Mouse (Mus musculus): ENCODE measurements at regions not wholly inside any gene's neighbourhood (a gene's known extent, or its start where the extent isn't known, plus 50 kb on each side); places are given as distances from the start of the nearest gene placed in this dataset.
"Not testable (repeated sequence)": the region's sequence is repeated elsewhere in the genome, so short reads cannot be mapped to it uniquely, and the experiment has no call there.

DNA sequence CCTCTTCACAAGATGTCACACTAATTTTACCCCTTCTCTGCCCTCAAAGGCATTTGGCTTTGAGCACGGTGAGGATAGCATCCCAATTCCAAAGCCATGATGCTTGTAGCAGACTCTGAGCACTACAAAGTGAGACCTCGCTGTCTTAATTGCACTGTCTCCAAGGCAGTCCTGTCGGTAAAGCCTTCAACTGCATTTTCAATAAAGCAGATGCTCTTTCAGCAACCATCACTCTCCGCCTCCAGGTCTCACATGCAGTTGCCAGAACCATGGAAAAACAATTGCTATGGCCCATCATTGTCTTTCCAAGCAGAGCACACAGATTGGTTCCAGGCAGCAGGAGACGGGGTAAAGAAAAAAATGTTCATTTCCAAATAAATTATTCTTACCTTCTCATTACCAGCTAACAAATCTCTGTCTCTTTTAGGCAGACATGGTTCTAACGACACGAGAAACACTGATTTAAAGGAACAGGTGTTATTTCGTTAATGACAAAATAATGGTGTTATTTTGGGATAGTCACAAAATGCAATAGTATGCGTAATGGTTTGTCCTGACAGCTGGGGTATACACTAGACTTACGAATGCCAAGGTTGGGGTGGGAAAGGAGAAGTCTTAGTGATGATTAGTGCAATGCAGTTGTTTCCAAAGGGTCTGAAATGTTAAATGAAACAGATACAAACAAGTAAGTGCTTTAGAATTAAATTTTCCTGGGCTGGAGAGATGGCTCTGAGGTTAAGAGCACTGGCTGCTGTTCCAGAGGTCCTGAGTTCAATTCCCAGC, 175.2 kb downstream of the Enc1 start:
- DNase-seq: no peak

DNA sequence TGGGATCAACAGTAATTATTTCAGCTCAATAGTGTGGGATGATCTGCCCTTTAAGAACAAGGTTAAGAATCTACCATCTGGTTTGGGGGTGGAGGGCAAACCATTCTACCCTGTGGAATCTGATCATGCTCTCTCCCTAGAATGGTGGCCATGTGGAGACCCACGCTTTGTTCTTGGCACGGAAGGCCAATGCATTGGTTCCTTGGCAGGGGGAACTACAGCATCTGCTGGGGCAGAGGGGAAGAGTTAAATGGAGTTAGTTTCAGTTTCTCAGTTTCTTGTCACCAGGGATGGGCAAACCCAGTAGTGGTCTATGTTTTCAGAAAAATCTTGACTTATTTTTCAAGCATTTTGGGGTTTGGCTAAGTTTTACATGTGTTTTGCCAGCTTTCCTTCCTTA, 174.5 kb downstream of the Enc1 start:
- DNase-seq: no peak

DNA sequence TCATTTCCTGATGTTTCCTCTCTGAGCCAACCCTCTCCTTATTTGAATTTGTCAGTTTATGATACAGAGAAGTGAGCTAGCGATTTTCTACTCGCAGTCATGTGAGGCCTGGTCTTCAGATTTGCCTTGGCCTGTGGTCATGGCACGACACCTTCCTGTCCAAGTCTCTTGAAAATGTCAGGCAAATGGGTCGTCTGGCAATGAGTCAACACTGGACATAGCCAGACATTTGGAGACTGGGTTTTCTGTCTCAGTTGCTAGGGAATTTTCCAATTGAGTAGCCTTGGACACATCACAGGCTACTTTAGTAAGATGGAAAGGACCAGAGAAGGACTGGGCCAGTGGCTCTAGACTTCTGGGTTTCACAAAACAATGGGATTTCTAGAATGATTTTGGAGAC, 171.2 kb downstream of the Enc1 start:
- no peak for DNase-seq

DNA sequence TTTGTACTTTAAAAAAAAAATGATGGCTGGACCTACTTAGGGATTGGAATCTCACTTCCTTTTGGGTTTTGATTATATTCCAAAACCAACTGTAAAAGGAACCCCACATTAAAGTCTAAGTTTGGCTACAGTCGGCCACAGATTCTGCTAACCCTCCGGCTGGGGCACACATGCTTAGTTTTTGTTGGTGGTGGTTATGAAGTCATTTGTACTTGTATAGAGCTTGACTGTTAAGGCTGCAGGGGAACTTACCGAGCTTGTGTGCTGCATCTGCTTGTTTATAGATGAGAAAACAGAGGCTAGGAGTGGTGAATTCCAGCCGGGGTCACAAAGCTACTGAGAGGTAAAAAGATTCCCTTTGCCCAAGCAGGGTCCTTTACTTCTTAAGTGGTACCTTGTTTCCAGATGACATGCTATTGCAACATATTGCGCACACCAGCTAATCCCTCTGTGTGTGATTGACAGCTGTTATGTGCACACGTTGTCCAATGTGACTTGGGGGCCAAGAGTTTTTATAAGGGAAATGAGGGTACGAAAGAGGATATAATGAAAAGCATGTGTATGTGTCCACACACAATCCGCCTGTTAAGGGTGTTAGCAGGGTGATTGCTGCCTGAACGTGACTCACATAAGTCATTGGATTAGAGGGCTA, 169.8 kb downstream of the Enc1 start:
- DNase-seq: no peak

DNA sequence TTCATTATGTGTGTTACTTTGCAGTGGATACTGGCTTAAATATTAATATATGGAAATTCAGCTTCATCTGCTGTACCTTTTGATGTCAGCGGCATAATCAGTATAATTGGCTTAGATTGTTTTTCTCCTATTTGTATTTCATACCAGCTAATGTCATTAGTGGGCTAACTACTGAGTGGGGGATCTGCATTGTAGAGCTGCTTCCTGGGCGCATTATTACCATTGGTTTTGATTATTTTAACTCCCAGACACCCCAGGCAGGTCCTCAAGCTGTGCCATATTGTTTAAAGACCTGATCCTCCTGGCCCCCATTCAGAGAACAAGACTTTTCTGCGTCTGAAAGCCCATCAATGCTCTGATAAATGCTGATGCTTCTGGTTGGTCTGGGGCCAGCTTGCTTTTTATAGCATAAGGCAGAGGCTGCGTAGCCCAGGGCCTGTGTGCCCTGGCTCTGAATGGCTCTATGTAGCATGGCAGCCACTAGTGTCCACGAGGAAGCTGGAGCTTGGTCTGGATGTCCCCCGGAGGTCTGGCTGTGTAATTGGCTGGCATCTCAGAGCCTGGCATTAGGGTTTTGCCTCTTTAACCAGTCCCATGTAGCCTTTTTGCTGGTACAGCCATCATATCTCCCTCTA, 169.1 kb downstream of the Enc1 start:
- DNase-seq: no peak

DNA sequence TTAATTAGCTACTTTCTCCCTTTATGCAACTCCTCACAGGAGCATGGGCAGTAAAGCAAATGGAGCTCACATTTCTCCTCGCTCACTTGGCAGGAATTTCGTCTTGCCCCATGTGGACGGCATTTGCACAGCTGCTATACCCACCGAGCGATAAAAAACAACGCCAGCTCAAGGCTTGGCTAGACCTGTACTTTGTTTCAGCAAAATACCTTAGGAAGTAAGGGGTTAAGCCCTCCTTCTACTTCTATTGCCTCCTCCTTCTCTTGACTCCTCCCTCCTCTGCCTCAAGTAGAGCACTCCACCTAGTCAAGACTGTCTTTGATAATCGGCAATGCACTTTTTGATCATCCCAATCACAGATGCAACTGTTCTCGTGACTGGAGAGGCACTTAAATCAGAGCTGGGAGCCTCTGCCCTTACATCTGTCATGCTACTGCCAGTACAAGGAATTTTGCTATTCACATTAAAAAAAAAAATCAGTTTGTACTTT, 168.4 kb downstream of the Enc1 start:
- DNase-seq: no peak

DNA sequence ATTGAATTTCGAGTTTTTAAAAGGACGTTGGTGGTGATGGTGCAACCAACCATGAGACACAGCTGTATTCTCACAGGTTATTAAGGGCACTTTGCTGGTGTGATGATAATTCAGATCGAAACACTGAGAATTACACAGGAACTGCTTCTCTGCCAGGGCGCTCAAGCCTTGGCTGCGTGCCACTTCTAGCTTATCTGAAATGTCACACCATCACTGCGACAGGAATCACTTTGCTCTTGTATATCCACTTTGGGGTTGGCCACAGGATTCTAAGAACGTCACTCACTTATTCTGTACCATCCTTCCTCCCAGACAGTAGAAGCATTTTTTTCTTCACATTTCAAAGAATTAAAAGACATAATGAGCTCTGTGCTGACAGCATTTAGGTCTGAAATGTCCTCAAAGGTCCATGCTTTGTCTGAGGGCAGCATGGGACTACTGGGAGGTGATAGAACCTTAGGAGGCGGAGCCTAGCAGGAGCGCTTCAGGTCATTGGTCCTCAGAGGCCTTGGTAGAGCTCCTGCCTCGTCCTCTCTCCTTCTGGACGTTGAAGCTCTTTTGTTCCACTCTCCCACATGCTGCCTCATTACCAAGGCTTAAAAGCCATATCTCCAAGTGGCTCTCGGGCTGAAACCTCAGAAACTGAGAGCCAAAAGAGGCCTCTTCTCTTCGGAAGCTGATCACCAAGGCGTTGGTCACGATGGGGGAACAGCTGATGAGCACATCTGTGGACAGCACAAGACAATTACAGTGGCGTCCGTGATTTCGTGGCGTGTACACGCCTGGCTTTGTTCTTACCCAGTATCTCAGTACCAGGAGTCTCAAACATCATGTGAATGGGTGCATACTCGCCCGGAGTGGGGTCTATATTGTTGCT, 167.7 kb downstream of the Enc1 start:
- DNase-seq: peak; percentile 37

DNA sequence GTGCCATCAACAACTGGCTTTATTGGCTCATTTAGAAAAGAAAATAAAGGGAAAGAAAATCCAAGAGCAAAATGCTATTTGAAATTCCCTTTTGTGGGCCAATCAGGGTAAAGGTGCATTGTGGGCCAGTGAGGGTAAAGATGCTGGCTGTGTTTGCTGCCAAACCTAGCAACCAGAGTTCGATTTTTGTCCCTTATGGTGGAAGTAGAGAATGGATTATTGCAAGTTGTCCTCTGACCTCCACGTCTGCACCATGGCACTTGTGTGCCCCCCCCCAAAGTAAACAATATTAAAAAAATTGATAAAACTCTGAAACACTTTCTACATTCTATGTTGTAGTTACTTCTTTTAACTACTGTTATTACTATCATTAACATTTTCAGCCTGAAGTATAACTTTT, 166.9 kb downstream of the Enc1 start:
- no peak for DNase-seq

DNA sequence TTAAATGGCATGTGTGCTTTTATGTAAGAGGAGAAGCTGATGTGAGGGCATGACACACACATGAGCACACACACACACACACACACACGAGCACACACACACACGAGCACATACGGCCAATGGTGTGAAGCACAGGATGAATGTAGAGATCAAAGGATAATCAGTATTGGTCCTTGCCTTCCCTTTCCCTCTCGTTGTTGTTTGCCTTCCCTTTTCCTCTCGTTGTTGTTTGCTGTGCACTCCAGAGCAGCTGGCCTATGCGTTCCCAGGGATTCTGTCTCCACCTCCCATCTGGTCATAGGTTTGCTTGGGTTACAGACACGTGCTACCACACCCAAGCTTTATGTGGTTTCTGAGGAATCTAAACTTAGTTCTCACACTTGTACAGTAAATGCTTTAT, 165.8 kb downstream of the Enc1 start:
- DNase-seq: no peak

DNA sequence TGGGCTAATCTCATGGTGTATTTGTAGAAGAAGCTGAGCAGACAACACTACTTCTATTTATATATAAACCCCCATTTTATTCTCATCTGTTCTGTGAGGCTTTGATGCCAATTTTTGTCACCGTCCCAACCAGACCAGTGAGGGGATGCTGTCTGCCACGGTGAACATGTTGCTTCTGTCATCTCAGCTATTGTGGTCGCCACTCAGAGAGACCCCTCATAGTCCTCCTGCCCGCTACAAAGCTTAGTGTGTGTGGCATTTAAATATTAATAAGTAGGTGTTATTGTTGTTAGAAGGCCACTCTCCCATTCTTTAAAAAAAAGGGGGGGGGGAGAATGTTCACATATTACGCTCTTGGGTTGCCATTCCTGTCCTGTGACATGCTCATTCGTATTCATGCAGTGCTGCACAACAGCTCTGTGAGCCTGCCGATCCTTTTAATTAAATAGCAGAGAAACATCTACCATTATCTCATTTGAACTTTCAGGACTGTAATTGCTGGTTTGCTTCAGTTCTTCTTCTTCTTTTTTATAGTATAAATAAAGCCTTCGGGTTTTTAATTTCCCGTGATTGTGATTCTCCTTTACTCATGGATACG, 161.4 kb downstream of the Enc1 start:
- no peak for DNase-seq

DNA sequence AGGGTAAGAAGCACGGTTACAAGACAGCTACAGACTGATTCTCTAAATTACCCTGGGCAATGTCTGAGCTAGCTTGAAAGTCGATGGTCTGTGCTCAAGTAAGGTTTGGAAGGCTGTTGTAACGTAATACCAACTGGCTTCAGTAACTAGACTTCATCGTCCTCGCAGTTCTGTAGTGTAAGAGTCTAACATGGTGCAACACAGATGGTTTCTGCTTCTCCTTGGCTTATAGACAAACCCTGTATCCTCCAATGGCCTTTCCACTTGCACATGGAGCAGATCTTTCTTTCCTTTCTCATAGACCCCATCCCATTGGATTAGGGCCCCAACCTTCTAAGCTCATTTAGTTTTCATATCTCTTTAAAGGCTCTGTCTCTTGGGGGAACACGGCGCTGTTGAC, 160.7 kb downstream of the Enc1 start:
- no peak for DNase-seq

DNA sequence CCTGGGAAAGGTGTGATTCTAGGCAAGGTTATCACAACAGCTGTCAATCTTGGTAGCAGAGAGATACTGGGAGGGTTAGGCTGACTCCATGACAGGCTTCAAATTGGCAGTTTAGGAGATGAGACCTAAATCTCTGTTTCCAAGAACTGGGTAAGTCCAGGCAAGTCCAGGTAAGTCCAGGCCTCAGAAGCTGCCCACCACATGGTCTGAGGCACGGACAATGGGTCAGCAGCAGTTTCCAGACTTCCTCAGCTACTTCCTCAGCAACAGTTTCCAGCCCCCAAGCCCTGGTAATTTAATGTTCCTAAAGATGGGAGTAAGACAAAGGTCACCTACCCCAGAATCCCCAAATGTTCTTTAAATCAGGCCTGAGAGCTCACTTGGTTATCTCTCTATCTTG, 157.1 kb downstream of the Enc1 start:
- DNase-seq: no peak

DNA sequence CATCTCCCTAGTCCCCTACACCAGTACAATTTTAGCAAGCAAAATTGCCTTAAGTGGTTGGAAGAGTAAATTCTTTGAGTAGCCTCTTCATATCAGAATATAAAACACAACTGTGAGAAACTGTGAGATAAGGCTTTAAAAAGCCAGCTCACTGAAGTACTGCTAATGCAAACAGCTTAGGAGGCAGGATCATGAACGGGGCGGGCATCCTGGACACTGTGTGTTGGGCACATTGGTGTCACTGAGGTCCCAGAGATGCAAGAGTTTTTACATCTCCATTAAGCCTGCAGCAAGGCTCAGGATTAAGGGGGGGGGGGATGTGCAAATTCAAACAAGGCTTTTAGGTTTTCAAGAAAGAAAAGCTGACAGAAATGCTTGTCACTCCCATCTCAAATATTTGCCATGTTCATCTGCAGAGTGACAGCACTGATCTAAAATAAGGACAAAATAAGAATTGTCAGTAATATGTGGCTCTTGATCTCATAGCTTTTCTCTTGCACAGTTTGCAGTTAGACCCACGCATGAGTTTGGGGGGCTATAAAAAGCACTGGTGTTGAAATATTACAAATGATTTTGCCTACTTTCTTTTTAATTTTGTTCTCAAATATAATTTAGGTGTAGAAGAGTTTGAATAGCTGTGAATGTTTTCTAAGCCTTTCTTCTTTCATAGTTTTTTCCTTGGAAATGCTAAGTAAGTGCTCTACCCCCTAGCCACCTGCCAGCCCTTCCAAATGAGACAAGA, 156.2 kb downstream of the Enc1 start:
- no peak for DNase-seq

DNA sequence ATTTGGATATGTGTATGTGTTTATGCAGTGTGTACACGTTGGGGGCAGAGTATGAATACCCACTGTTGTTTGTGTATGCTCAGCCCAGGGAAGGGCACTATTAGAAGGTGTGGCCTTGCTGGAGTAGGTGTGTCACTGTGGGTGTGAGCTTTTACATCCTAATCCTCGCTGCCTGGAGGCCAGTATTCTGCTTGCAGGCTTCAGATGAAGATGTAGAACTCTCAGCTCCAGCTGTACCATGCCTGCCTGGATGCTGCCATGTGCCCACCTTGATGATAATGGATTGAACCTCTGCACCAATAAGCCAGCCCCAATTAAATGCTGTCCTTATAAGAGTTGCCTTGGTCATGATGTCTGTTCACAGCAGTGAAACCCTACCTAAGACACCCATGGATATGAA, 155.4 kb downstream of the Enc1 start:
- DNase-seq: not testable (repeated sequence)

DNA sequence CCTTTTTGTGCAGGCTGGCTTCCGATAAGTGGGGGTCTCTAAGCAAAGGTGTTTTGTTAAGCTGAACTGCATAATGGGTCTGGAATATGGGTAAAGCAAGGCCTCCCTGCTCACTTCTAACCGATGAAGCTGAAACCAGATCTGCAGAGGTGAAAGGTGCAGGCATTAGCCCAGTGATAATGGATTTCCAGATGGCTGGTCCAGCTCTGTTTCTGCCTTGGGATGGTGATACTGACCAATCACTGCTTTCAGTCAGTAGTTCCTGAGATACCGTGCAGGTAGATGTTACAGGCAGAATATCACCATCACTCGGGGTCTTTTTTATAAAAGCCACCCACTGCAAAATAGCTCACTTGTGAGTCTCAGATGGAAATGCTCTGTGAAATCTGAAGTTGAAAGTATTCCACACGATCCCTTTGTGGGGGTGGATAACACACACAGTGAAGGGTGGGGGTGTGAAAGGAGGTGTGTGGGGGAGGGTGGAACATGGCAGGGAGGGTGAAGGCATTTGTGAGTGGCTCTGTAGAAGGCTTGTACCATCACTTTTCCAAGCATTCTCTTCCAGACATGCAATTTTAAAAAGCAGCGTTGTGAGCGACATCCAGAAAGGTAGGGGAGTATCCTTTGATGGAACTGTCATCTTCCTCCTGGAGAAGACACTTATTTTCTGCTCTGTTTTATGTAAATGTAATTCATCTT, 154.0 kb downstream of the Enc1 start:
- DNase-seq: no peak

DNA sequence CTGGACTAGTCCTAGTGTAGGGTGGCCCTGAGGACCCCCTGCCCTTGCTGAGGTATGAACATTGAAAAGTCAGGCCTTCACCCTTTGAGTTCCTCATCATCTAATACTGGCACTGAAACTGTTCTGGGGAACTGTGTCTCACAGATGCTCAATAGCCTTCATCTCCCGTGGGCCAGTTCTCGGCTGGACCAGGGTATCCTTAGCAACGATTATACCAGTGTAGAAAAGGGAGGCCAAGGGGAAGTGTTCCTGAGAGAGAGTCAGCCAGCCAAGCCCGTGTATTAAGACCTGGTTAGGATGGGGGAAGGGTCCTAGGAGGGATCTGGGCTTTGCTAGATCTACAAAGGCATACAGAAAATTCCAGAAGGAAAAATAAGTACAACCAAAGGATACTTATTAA, 153.2 kb downstream of the Enc1 start:
- no peak for DNase-seq

DNA sequence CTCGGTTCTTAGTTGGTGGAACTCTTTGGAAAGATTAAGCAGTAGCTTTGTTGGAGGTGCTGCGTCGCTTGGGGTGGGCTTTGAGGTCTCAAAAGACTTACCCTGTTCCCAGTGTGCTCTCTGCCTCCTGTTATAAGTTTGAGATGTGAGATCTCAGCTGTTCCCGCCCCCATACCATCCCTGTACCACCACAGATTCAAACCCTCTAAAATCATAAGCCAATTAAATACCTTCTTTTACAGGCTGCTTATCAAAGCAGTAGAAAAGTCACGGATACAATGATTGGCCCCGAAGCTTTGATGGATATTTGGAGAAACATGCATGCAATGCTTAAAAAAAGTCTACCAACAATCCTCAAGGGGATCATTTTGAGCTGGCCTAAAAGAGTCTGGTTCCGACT, 152.6 kb downstream of the Enc1 start:
- DNase-seq: no peak

DNA sequence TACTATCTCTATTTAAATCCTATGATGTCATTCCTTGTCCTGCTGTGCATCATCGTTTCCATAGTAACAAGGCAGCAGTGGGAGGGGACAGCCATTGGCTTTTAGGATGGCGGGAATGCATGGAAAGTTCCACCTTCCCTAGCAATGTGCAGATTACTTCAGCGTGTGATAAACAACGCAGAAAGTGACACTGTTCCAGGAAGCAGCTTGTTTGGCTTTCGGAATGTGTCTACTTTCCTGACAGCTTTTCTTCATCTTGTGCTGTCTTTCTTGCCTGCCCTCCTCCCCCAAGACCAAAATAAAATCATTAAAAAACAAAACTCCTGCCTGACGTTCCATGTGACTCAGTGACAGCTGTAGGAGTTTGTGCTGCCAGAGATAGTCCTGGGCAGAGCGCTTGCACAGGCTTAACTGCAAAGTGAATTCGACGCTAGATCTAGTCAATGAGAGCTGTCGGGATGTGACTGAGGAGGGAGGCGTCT, 149.6 kb downstream of the Enc1 start:
- DNase-seq: peak; percentile 48

DNA sequence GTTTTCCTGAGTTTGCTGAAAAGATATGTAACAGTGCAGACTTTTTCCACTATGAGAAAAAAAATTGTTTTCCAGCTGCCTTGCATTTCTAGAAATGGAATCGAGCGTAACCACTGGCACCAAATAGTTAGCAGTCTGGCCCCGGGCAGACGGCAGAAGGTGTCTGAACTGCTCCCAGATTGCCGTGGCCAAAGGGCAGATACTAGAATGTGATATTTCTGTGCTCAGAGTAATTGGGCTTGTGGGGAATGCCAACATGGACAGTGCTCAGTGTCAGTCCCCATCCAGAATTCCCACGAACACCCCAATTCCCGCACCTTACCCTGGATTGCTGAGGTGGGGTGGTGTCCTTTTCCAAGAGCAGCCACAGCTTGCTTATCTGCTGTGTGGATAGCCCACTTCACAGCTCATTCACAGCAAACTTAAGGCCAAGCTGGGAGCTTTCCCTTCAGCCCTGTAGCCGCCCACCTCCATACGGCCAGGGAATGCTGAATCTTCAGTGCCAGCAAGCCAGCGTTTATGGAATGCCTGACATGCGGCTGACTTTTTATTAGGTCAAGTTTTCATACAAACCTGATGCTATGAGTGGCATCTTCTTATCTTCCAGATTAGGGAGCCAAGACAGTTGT, 148.1 kb downstream of the Enc1 start:
- DNase-seq: no peak

DNA sequence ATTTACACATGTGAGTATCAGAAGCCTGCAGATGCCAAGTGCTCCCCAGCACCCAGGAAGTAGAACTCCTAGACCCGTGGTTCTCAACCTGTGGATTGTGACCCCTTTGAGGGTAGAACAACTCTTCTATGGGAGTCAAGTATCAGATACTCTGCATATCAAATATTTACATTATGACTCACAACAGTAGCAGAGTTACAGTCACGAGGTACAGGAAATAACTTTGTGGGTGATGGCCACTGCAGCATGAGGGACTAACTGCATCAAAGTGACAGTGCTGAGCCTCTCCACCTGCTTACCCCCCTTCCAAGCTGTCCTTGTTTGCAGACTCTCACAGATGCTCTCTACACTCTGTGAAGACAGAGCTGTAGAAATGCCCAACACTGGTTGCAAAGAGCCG, 145.6 kb downstream of the Enc1 start:
- DNase-seq: no peak

DNA sequence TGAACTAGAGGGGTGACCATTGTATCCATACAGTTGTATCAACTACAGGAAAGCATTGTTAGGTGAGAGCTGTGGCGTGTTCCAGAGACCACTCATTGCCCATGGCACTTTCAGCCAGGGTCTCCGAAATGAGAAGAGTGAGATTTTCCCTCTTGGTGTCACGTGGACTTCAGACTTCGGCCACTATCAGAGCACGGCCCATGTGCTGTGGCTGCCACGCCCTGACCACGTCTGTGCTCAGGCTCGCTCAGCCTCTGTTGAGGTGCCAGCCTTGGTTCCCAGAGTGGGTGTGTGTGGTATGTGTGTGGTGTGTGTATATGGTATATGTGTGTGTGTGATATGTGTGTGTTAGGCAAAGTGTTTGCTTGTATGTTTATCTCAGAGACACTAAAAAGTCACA, 144.6 kb downstream of the Enc1 start:
- no peak for DNase-seq
